Mouse (Mus musculus) mouse trophoblast stem cell (cell line): Measurements from ENCODE around the gene Cox11.

Experiments
- in situ Hi-C, 2 experiments: fragments of 300-500 bp; cut with MseI, MboI; formaldehyde crosslinking; loops; 2 replicates in 1 of 2; 3 replicates in 1 of 2; pipeline ENCODE4 v1.15.1; 2025

Gene Cox11

GRCm38 (mm10) chr11:90663618-90664297 is 25.8 kb downstream of the Cox11 start:
- in situ Hi-C loops, result no loop called here

GRCm38 (mm10) chr11:90664345-90664986 is 26.5 kb downstream of the Cox11 start:
- in situ Hi-C loops, result no loop called here

GRCm38 (mm10) chr11:90665161-90665560 is 27.2 kb downstream of the Cox11 start:
- in situ Hi-C loops, result no loop called here

GRCm38 (mm10) chr11:90666144-90666757 is 28.3 kb downstream of the Cox11 start:
- in situ Hi-C loops, result no loop called here

- in situ Hi-C loops, result no loop called here
Measured at GRCm38 (mm10) chr11:90666916-90667315, 28.9 kb downstream of the Cox11 start.

DNA sequence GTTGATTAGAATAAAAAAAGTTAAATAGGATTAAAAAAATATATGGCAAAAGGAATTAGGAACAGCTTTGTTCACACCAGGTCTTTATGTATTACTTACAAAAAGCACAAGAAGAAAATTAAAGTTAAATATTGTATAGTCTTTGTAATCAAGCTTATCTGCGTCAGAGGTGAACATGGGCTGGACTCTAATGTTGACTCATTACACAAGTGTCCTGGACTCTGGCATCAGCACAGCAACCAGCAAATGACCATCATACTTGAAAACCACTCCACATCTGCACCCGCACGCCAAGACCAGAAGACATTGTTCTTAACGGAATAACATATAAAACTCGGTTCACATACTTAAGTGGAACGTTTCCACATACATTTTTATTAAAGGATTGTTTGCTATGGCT is 29.4 kb downstream of the Cox11 start:
- in situ Hi-C loops, result no loop called here

DNA sequence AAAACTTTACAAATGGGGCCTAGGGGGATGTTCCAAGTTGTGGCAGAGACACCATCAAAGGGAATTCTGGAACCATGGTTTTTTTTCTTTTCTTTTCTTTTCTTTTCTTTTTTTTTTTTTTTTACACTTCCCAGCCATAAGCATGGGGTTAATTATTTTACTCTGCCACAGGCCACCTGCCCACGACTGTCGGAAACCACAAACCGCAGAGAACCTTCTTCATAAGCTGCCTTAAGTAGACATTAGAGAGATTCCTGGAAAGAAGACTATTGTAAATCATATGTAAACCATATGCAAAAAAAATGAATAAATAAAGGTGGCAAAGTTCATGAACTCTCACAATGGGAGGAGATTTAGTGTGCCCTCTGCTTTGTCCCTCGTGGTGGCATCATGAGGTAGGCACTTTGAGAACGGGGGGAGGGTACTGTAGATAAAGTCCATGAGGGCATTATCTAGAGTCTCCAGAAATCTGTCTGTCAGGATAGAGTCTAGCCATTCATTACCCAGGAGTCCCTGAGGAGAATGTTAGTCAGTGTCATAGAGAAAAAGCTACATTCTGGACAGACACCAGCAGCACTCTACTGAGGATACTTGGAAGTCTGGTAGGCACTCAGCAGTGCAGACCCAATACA is 37.6 kb downstream of the Cox11 start:
- in situ Hi-C loops, result no loop called here

DNA sequence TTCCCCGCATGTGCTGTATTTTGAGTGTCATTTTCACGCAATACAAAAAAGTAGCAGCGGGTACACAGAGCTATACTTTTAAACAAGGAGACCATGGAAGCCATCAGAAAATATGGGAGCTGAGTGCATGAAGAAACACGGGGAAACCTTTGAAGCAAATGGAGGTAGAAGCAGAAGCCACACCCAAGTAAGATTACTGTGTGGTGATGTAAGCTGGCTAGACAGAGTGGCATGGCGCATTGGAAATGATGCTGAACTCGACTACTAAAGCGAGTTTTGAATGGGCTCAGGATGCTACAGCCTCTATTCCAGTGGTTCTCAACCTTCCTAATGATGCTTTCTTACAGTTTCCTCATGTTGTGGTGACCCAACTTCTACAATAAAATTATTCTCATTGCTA is 39.1 kb downstream of the Cox11 start:
- in situ Hi-C loops, result no loop called here

DNA sequence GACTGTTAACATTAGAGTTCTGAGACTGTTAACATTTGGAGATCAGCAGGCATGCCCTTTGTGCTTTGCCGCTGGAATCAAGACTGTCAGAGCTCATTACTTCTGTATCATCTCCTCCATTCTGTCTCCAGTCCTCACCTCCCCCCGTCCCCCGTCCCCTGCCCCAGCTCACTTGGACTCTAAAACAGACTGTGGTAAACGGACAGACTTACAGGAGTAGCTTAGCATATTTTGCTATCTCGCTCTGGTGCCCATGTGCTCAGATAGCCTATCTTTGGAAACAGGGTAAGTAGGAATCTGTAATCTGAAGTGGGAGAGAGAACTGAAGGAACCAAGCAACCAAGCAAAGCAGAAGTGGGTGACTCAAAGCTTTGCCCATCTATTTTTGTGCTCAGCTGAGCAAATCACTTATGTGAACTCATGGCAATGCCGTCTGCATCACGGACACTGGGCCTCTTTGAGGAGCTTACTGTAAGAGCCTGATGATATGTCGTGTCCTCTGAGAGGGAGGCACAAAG is 39.9 kb downstream of the Cox11 start:
- in situ Hi-C loops, result no loop called here

DNA sequence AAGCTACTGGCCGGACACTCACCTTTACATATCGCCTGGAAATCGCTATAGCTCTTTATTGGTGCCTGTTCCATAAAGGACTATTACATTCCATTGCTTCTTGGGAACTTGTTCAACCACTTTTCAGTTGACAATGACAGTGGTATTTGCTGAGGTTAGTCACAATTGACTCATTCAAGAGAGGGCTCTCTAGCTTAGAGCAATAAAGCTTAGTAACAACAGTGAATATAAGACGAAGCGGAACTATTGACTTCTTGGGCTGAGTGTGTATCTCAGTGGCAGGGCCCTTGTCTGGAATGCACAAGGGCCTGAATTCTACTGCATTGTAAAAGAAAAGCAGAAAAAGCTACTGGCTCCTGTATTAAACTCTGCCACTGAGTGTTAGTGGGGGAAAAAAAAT is 40.6 kb downstream of the Cox11 start:
- in situ Hi-C loops, result no loop called here

- in situ Hi-C loops, result no loop called here
Measured at GRCm38 (mm10) chr11:90681171-90681570, 43.2 kb downstream of the Cox11 start.

- in situ Hi-C loops, result no loop called here
Measured at GRCm38 (mm10) chr11:90684765-90685164, 46.8 kb downstream of the Cox11 start.

DNA sequence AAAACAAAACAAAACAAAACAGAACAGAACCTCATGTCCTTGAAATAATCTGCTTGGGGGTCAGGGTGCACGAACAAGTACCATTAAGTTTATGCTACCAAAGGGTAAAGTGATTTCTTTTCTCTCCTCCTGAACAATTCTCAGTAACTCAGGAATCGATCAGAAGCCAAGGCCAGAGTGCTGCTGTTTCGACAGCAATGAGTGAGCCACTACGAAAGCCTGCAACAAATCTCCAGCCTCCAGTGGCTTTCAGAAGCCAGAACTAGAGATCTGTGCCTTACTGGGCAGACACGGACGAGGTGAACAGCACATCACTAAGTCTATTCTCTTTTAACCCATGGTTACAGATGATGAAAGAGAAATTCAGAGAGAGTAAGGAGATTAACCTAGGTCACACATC is 47.2 kb downstream of the Cox11 start:
- in situ Hi-C loops, result no loop called here

- in situ Hi-C loops, result no loop called here
Measured at GRCm38 (mm10) chr11:90686287-90687025, 48.5 kb downstream of the Cox11 start.

DNA sequence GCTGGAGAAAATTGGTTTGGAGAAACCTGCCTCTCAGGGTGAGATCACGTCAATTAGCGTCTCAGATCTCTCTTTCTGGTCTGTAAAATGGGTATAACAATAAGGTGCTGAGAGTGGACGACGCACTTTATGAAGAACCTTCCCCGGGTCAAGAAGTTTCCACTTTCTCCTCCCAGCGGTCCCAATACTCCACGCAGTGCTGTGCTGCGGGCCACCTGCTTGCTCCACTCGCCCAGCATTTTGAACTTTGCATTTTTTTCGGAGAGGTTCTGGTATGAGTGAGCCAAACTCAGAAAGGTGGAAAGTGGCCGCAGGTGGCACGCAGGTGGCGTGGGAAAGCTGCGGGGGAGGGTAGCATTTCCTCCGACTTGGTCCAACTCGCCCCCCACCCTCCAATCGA is 49.1 kb downstream of the Cox11 start:
- in situ Hi-C loops, result no loop called here

DNA sequence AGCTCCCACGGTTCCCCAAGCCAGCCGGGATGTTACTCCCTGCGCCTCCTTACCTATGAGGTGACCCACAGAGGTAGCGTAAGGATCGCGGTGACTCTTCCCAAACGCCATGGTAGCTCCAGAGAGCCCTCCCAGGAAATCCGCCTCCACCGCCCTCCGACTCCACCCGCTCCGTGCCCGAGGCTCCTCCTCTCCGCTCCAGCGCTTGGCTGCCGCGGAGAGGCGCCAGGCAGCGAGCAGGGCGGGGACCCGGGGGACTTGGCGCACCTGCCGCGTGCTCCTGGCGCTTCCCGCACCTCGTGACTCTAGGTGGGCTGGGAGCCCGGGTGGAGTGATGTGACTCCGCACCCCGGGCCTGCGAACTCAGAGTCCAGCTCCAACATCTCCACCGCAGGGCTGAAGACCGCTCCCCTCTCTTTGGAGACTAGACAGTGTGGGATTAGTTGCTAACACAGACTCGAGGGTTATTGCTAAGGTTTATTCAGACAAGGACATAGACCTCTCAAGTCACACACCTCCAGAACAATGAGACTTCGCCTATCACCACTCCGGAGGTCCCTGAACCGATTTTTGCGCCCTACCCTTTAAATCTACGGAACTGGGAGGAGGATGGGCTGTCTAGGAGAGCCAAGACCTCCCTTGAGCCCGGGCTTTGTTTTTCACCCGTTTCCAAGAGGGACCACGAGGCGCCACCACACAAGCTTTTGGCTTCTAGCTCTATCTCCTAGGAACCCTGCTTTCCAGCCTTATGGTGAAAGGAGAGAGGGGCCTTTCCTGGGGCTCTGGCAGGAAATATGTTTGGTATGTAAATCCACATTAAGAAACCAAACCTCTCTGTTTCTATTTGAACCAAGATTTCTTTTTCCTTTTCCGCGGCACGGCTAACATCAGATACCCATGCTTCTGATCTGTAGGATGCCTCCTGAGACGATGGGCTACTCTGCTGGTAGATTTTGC is 49.8 kb downstream of the Cox11 start, which contains the start of gene Tom1l1:
Gene Tom1l1 (minus strand): TSS at position 907 of the 957 bp plus-strand sequence.
- in situ Hi-C loops, result no loop called here

DNA sequence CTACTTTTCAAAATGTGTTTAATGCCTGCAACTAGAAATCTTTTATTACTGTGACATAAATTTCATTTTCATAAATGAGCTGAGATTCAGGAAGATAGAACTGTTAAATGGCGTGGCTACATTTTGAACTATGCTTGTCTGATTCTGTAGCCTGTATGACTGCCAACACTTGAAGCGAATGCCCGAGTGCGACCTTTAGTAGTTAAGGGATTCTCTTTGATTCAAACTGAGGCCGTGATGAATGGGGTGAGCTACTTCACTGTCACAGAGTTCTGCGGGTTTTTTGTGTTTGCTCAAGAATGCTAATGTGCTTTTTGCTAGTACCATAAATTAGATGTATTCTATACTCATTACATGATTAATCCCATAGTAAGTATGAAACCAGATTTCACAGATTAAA is 52.4 kb downstream of the Cox11 start:
- in situ Hi-C loops, result no loop called here

GRCm38 (mm10) chr11:90694206-90694605 is 56.2 kb downstream of the Cox11 start:
- in situ Hi-C loops, result no loop called here
